Mouse (Mus musculus) mouse embryonic stem cell (cell line): ENCODE results near the gene Supt3.

Experiments
- in situ Hi-C, 2 experiments: fragments of 300-500 bp; cut with MboI; formaldehyde crosslinking; loops; 1 replicate in 1 of 2; 3 replicates in 1 of 2; pipeline ENCODE4 v1.14.3; 2019 to 2020; ENCODE audit warnings: low sequenced_read_pairs in 2 of 2, low pct_unique_long_range_greater_than_20kb in 1 of 2, mixed read lengths in 1 of 2; ENCODE audit not compliant: unreplicated experiment in 1 of 2

Gene Supt3

DNA sequence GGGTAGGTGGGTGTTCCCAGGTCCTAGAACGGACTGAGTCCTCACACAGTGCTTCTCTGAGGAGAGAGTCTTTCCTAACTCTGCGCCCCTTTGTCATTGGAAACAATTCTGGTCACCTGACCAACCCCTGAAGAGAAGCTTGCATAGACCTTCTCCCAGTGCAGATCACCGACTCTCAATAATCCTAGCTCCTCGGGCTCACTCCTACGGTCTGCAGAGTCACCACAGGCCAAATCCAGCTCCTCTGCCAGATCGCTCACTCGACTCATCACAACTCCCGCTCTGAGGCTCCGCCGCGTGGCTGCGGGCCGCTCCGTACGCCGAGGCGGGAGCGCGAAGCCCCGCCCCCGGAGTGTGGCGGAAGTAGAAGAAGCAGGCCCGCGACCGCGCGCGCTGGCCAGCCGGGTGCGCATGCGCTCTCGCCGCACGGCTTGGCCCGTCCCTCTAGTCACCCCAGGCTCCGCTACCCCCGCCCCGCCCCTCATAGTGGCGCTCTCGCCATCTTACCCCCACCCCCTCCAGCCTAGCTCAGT, at the start of gene Supt3:
Supt3 (plus strand) TSS at position 415 of the 533 bp plus-strand sequence.
- in situ Hi-C loops = loop anchor here (25.0 kb wide), 1 partner anchor 260 kb away; no protein-coding TSS in a partner anchor

DNA sequence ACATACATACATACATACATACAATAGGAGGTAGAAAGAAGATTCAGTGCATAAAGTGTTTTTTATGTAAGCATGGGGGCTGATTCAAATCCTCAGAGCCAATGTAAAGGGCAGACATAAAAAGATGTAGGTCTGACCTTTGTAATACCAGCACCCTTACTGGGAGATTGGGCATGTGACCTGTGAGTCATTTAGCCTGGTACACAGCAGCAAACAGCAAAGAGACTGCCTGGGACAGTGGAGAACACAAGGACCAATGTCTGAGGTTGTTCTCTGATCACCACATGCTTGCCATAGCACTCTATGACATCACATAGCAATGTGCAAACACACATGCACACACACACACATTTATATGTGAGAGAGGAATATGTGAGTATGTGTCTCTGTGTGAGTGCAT, 49.3 kb upstream of the Supt3 start:
- in situ Hi-C loops = loop anchor here in 1 of 2 experiments (25.0 kb wide), 1 partner anchor 465 kb away; no protein-coding TSS in a partner anchor

DNA sequence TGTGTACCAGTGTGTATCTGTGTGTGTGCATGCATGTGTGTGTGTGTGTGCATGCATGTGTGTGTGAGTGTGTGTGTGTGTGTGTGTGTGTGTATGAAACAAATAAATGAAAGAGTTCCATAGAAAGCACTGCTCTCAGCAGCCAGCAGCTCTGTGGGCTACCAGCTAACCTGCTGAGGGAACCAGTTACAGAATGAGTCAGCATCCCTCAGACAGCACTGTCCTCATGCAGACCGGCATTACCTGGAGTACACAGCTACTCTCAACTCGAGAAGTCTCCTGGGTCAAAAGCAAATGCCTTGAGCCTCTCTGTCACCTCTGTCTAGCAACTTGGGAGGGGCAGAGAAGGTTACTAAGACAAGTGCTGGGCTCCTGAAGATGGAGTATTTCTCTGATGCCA, 48.5 kb upstream of the Supt3 start:
- in situ Hi-C loops = loop anchor here in 1 of 2 experiments (25.0 kb wide), 1 partner anchor 466 kb away; no protein-coding TSS in a partner anchor

DNA sequence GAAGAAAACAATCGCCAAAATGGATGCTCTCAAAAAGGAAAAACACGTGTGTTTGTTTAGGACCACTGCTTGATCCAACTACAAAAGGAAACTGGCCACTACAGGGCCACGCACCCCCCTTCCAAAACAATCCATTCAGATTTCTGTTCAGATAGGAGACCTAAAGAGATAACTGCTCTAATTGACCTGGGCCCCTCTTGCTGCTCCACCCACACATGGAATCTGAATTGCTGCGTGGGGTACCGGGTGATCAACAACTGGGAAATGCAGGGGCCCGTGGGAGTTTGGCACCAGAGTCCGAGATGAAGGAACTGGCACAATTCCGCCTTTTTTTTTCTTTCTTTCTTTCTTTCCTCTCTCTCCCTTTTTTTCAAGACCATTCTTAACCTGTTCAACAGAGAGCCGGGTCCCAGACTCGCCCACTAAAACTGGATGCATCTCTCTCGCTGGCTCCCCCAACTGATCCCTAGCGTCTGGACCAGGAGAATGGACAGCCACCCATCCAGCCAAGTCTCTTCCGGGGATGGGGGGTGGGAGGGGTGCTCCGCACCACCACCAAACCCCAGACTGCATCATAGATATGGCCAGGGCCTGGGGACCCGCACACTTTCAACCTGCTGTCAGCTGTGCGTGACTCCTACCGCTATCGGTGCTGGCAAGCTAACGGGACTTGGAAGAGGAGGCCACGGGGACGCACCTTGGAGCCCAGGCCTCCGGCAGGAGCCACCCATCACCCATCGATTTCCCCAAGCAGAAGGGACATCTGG, 43.2 kb upstream of the Supt3 start:
- in situ Hi-C loops = loop anchor here (10.0 to 25.0 kb wide), 2 partner anchors 469 to 471 kb away; no protein-coding TSS in a partner anchor

DNA sequence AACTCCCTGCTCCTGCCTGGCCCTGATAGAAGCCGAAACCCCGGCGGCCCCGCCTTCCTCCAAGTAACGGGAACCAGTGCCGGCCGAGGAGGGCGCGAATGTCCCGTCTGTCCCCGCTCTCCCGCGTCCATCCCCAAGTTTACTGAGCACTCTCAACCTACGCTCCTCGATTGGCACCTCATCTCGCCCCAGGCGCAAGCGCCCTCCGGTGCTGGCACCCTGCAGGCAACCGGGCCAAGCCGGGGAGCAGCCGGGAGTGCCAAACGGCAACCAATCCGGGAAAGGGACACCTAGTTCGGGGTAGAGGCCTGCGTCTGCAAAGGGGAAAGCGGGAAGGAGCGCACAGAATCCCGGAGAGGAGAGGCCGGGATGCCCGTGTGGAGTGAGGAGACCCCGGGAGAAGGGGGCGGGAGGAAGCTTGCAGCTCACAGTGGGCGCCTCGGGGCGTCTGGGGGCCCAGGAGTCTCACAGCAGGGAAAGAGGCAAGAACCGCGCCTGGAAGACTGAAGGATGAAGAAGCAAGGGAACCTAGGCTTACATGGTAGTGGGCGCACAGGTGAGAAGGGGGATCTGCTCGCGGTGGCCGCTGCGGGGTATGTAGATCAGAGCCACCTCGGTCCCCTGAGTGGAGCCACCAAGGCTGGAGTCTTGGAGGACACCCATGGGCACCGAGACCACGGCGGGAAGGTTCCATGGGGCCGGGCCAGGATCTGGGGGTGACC, 42.3 kb upstream of the Supt3 start:
- in situ Hi-C loops = loop anchor here (10.0 to 25.0 kb wide), 2 partner anchors 470 to 472 kb away; no protein-coding TSS in a partner anchor

DNA sequence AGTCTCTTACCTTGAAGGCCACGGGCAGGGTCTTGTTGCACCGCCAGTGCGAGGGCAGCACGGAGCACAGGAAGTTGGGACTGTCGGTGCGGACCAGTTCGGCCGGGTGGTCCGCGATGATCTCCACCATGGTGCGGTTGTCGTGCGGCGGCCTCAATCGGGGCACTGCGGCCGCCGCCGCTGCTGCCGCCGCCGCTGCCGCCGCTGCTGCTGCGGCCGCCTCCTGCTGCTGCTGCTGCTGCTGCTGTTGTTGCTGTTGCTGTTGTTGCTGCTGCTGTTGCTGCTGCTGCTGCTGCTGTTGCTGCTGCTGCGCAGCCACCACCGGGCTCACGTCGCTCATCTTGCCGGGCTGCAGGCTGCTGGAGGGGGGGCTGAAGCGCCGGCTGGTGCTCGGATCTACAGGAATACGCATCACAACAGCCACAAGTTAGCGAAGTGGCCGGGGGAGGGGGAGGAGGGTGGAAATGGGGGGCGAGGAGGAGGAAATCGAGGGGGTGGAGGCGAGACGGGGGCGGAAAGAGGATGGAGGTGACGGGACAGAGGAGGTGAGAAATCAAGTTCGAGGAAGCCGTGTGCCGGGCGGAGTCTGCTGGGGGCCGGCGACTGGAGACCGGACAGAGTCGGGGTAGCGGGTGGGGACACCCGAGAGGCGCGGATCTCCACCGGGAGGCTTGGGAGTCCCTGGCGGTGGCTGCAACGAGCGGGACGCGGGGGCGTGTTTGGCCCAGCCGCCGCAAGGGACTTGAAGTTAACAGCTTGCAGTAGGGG, 41.5 kb upstream of the Supt3 start:
- in situ Hi-C loops = loop anchor here (10.0 to 25.0 kb wide), 2 partner anchors 471 to 473 kb away; no protein-coding TSS in a partner anchor

DNA sequence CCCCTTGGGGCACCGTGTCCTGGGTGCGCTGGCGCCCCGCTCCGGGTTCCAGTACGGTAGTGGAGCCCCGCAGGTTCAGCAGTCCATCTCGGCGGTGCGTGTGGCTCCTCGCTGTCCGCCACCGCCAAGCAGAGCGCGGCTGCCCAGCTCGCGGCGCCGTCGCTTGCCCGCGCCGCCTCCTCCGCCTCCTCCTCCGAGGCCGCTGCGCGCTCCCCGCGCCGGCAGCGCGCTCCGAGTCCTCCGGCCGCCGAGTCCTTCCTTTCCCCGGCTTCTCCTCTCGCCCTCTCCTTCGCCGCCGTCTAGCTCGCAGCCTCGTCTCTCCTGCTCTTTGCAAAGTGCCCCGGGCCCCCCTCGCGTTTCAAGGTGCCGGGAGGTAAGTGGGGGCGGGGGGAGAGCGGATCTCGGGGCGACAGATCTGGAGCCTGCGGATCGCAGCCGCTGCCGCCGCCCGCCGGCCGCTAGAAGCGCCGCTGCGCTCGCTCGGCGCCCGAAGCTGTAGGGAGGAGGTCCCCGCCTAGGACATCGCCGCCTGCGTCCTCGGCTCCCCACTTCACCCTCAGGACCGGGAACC, 40.9 kb upstream of the Supt3 start:
- in situ Hi-C loops = loop anchor here (10.0 to 25.0 kb wide), 2 partner anchors 471 to 474 kb away; no protein-coding TSS in a partner anchor

DNA sequence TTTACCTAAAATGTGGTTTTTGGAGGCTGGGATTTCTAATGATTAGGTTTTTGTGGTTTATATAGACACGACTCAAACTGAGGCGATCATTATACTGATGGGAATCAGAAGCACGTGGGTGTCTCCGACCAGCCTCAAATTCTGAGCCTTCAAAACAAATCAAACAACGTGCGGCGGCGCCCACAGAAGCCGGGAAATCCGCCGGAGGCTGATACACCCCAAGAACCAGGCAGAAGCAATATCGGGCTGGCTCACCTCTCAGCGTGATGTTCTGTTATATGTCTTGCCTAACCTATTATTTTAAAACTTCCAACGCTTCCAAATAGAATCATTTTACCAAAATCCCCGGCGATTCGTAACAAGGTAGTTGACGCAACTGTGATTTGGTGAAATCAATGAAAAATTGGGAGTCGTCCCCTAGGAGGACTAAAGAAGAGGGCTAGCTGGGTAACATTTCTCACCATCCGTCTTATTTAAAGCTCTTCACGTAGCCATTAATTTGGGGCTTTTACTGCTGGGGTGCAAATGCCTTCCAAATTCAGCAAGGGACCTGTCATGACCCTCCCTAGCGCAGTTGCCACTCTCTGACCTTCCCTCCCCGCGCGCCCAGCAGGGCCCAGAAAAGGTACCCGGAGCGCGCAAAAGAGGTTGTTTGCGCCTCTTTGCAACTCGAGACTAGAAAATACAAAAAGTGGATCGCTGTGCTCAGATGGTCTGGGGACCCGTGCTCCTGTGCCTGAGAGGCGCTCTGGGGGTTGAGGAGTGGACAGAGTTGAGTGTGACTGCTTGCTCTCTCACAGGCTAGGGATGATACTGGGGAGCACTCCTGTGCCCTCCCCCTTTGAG, 39.5 kb upstream of the Supt3 start:
- in situ Hi-C loops = loop anchor here (10.0 to 25.0 kb wide), 2 partner anchors 473 to 475 kb away; no protein-coding TSS in a partner anchor

DNA sequence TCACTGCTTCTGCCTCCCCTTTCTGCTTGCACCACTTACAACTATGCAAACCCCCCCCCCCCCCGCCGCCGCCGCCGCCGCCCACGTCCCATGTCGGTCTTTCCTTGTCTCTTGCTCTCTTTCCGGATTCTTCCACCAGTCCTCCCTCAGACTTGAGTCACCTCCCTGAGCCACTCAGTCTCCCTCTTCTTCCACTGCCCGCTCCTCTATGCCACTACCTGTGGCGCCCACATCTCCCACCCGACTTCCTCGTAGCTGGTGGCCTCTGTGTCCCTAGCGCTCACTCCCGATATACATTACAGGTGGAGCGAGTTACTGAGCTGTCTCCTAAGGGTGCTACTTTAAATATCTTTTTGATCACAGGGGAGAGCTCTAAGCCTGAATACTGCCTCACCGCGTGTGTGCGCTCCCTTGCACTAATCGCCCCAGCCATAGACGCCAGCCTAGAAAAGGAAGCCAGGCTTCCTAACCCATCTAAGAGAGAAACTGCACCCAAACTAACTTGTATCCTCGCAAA, 38.8 kb upstream of the Supt3 start:
- in situ Hi-C loops = loop anchor here (10.0 to 25.0 kb wide), 2 partner anchors 473 to 476 kb away; no protein-coding TSS in a partner anchor

DNA sequence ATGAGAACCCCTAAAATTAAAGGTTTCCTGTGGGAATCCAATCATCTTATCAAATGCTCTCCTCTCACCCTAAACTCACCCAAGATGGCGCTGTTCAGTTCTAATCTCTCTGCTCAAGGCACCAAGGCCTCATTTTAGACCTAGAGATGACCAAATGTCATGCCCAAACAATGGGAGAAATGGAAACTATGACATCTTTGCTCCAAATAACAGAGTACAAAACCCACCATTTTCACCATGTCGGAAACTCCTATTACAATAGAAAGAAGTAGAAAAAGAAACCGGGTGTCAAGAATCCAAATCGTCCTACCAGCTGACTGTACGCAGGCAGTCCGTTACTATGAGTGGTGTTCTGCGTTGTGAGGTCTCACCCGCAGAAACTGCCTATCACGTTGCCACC, 34.7 kb upstream of the Supt3 start:
- in situ Hi-C loops = loop anchor here (10.0 to 25.0 kb wide), 2 partner anchors 480 to 633 kb away; no protein-coding TSS in a partner anchor

DNA sequence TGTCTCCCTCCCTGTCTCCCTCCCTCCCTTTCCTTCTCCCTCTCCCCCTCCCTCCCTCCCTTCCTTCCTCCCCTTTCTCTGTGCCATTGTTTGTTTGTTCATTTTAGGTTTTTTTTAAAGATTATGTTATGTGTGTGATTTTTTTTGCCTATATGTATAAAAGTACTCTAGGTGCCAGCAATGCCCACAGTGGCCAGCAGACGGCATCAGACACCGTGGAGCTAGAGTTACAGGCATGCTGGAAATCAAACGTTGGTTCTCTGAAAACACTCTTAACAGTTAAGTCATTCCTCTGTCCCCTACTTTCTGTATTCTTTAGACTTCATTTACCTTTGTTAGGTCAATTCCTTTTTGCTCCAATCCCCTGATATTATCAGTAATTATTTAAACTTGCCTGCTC, 33.2 kb upstream of the Supt3 start:
- in situ Hi-C loops = loop anchor here (10.0 to 25.0 kb wide), 2 partner anchors 481 to 631 kb away; no protein-coding TSS in a partner anchor

DNA sequence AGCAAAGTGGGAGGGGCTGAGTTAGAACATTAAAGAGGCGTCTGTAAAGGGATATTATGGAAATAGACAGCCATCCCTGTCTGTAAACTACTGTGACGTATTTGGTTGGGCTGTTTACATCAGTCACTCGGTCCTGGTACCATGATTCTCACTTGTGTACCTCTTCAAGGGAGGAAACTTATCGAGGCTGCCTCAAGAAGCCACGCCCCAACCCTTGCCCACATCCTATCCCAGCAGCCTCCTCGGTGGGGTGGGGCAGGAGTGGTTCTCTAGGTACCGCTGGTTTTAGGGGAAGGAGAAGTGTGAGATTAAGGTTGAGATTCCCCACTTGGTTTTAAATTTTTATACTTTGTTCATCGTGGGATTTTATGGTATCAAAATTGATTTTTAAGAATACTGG, 31.6 kb upstream of the Supt3 start:
- in situ Hi-C loops = loop anchor here (10.0 to 25.0 kb wide), 2 partner anchors 483 to 629 kb away; no protein-coding TSS in a partner anchor

DNA sequence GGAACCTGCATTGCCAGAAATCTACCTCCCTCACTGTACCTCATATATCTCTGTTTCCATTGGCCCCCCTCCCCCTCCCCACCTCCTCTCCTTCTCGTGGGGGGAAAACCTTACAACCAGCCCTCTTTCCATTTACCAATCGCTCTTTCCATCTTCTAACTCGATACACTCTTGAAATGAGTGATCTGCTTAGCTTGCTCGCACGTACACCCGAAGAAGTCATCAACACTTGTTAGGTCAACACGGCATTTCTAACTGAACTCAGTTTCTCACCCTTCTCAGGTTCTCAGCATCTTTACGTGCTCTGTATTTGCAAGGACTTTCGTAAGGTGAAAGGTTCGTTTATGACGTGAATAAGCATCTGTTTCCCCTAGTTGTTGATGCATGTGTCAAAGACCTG, 10.6 kb upstream of the Supt3 start:
- in situ Hi-C loops = no loop called here

DNA sequence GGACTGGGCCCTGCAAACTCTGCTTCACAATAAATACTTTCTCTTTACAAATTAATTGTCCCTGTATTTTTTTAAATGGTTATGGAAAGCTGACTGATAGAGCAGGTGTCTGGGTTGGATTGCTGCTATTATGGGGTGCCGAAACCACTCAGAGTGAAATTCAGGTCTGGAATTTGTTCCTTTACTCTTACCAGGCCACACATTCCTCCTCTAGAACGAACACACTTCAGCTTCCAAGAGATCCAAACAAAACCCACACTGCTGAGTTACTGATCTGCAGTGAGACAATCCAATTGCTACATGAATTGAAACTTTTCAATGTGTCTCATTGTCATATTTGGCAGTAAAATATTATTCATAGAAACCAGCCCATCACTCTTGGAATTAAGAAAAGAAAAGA, 10.0 kb upstream of the Supt3 start:
- in situ Hi-C loops = no loop called here

DNA sequence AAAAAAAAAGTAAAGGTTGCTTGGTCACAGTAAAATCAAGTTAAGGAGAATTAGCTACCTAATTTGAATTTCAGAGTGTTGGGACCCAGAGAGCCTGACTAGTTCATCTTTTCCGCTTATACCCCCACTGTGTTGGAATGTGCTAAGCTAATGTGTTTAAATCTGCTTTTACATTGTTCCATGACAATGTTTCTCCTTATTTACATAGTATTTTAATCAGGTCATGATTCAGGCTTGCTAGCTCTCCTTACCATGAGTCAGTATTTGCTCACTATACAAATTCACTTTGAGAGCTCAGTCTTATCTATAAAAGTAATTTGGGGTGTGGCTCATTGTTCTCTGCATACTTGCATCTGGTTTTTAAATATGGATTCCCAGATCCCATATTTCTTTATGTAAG, 9.6 kb upstream of the Supt3 start:
- in situ Hi-C loops = no loop called here

DNA sequence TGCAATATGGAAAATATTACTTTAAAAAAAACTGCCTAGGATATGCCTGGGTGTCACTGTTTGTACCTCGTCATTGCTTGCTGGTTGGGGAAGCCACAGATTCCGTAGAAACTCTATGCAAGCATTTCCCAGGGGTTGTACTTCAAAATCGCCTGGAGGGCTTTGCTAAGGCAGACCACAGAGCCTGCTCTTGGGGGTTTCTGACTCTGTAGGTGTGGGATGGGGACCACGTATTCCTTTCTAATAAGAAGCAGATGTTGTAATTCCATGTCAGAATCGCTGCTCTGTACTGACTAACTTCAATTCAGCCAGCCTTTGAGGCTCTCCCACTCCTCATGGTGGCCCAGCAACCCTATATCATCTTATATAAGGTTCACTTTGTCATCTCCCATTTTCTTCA, 8.4 kb upstream of the Supt3 start:
- in situ Hi-C loops = no loop called here

DNA sequence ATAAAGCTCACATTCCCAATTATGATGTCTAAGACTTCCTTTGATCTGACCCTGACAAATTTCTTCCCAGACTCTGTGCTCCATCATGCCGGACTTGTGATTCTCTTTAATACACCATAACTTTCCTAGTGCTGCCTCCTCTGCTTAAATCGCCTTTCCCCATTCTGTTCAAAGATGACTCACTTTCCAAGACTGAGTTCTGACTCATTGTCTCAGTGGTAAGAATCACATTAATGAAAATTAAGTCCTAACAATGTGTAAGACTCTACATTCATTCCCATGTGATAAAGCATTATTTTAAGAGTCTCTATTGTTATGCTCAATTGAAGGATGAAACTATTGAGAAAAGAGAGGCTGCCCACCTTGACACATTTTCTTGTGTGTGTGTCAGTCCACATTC, 6.1 kb upstream of the Supt3 start:
- in situ Hi-C loops = no loop called here
